Mouse (Mus musculus): ENCODE measurements at regions not wholly inside any gene's neighbourhood (a gene's known extent, or its start where the extent isn't known, plus 50 kb on each side); places are given as distances from the start of the nearest gene placed in this dataset.

DNA sequence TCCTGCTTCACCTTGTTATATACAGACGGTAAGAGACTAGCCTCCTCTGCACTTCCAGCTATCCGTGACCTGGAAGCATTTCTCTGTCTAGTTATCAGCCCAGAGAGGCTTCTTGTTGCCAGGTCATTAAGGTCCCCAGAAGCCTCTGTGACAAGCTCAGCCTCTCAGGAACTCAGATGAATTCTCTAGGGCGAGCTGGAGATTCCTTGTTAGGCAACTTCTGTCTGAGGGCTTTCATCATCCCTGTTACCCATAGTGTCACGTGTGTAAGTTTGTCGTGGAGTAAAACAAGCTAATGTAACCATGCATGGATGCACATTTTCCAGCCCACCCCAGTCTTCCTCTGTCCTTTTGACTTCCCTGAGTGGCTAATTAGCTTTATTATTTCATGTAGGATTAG lies 126.3 kb upstream of the Ednra start:
- DNase-seq (ENCODE audit: low read depth, low spot score) = no peak

GRCm38 (mm10) chr8:77870264-77870663 lies 146.0 kb upstream of the Ednra start:
- DNase-seq (ENCODE audit: low read depth, low spot score) = no peak

DNA sequence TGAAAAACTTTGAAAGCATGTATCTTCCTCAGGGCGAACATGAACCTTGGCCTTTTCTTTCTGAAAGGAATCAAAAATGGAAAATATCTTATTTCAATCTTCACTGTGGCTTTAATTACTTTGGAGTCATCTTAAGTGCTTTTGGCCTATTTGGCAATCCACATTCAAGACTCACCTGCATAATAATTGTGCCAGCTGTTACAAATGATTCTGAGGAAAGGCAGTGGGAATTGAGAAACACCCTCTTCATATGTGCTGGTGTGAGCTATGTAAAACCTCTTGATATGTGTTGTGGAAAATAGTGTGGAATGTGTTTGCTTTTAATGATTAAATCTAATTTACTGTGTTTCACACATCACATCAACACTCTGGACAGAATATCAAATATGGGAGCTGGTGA lies 148.5 kb upstream of the Ednra start:
- no peak for DNase-seq (ENCODE audit: low read depth, low spot score)

DNA sequence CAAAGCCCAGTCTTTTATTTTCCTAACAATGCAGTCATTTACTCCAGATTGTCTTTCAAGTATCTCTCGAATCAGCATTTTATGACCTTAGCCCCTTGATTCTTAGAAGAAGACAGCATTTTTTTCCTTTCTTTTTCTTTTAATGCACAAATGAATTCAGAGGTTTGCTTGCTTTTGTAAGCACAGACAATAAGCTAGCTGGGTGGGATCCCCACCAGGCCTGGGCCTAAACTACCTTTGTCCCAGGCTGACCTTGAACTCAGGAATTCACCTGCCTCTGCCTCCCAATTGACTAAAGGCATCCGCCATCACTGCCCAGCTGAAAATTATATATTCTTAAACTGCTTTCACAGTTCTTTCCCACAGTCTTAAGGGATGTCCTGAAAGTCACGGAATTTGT lies 195.5 kb upstream of the Ednra start:
- DNase-seq (ENCODE audit: low read depth, low spot score) = no peak

- no peak for DNase-seq (ENCODE audit: low read depth, low spot score)
Observed at GRCm38 (mm10) chr8:77921868-77922267, 197.6 kb upstream of the Ednra start.

DNA sequence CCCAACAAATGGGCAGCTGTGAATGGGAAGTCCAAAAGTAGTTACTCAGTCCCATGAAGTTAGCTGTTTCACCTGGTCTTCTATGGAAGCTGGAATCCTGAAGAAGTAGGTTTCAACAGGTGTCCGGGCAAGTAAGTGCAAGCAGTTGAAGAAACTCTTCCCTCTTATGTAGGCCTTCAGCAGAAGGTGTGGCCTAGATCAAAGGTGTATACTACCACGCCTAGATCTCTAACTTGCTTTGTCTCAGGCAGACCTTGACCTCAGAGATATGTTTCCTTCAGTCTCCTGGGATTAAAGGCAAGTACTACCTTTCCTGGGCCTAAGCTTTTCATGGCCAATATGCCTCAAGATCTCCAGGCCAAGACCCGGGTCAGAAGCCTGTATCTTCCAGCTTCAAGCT lies 223.4 kb upstream of the Ednra start:
- DNase-seq (ENCODE audit: low read depth, low spot score) = no peak

GRCm38 (mm10) chr8:77949640-77950039 lies 225.4 kb upstream of the Ednra start:
- no peak for DNase-seq (ENCODE audit: low read depth, low spot score)

GRCm38 (mm10) chr8:77958814-77959372 lies 234.6 kb upstream of the Ednra start:
- DNase-seq (ENCODE audit: low read depth, low spot score) = no peak

DNA sequence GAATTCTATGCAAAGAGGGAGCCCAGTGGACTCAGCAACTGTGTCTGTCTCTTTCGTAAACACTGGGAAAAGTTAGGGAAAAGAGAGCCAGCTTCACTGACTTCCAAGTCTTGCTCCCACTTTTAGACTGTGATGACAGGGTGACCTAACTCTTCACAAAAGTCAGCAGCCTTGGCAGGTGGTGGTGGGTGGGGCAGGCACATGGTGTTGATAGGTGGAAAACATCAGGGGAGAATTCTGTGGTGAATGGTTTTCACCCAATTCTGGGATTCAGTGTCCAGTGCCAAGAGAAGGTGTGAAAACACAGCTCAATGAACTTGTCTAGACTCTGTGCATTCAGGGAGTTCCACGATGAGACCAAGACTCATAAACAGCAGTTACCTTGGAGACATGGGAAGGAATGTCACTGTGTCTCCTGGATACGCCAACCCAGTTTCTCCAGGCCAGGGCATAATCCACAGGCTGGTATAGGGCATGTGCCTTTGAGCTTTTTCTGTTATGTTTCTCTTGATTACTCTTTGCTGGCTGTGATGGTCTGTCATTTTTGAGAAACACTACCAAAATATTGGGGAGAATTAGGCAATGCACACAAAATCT lies 238.9 kb upstream of the Ednra start:
- DNase-seq (ENCODE audit: low read depth, low spot score) = no peak

GRCm38 (mm10) chr8:77970378-77970777 lies 242.7 kb upstream of the Ttc29 start:
- peak; percentile 8 for DNase-seq (ENCODE audit: low read depth, low spot score)

- DNase-seq (ENCODE audit: low read depth, low spot score) = no peak
Observed at GRCm38 (mm10) chr8:77973714-77974113, 239.4 kb upstream of the Ttc29 start.

GRCm38 (mm10) chr8:77979106-77979505 lies 234.0 kb upstream of the Ttc29 start:
- DNase-seq (ENCODE audit: low read depth, low spot score) = no peak

- no peak for DNase-seq (ENCODE audit: low read depth, low spot score)
Observed at GRCm38 (mm10) chr8:77980701-77981100, 232.4 kb upstream of the Ttc29 start.

GRCm38 (mm10) chr8:77982031-77982430 lies 231.1 kb upstream of the Ttc29 start:
- no peak for DNase-seq (ENCODE audit: low read depth, low spot score)

DNA sequence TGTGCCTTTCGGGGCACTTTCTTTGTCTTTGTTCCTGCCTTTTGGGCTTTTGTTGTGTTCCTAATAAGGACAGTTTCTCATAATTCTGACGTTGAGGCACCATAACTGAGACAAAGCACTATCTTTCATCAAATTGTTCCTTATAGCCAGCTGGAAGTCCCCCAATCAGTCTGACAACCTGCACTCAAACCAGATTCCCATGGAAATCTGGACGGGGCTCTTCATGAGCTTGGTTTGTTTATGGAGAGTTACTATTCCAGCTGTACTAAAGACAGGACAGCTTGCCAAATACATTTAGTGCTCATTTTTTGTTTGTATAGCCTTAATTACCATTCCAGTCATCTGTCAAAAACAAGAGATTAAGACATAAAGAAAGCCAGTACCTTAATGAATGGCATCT lies 229.6 kb upstream of the Ttc29 start:
- DNase-seq (ENCODE audit: low read depth, low spot score) = no peak

DNA sequence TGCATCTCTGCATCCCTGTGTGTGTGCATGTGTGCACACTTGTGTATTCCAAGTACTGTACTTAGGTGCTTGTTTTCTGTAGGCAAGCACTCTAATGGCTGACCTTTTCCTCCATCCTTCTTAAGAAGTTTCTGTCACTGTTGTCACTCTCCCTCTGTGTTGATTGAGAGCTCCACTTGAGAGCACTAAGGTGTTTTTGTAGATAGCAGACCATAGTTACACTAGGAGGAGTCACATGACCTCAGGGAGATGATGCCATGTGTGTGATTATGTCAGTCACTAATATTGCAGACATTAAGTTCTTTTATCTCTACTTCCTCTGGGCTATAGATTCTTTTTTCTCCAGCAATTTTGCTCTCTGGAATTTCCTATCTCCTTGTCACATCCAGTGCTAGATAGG lies 225.9 kb upstream of the Ttc29 start:
- no peak for DNase-seq (ENCODE audit: low read depth, low spot score)

DNA sequence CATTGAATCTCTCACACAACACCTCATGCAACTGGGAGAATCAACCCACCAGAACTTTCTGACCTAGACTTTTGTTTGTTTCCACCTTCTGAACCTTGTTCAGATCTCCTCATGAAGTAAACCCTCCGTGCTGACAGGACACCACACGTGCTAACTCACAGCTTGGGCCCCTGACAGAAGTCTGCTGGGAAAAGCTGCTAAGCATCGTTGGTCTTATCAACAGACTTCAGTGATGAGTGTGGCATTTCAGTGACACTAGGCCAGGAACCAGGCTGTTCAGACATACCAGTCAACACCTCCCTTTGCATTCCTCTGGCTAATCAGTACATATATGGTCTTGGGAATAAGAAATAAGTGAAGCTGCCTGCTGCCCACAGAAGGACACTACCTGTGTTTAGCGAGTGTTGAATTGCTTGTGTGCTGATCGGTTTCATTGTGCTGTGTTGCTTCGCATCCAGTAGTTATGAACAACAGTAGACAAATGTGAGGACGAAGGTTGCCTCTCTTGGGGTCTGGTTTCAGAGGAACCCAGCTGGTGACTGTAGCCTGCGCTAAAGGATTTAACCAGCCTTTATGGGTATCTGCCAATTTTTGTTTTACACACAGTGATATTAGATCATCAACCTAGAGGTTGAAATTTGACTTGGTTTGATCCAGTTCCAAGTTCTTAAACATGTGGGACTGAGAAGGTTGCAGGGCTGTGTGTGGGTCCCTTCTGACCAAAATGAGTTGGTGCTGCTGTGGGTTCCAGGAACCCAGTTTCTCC lies 224.6 kb upstream of the Ttc29 start:
- no peak for DNase-seq (ENCODE audit: low read depth, low spot score)

GRCm38 (mm10) chr8:77991050-77991449 lies 222.0 kb upstream of the Ttc29 start:
- no peak for DNase-seq (ENCODE audit: low read depth, low spot score)

DNA sequence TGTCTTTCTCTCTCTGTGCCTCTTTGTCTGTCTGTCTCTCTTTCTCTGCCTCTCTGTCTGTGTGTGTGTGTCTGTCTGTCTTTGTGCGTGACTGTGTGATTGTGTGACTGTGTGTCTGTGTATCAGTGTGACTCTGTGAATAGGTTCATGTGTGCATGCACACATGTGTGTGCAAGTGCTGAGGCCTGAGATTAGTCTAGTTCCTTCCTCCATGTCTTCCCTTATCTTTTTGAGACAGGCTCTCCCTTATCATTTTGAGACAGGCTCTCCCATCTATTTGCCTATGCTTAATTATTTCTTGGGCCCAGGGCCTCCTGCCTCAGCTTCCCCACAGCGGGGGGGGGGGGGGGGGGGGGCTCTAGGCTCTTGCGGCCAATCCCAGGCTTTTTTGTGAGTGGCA lies 212.8 kb upstream of the Ttc29 start:
- no peak for DNase-seq (ENCODE audit: low read depth, low spot score)

- peak; percentile 21 for DNase-seq (ENCODE audit: low read depth, low spot score)
Observed at GRCm38 (mm10) chr8:78001656-78002055, 211.4 kb upstream of the Ttc29 start.

GRCm38 (mm10) chr8:78002071-78002470 lies 211.0 kb upstream of the Ttc29 start:
- peak; percentile 55 for DNase-seq (ENCODE audit: low read depth, low spot score)

- DNase-seq (ENCODE audit: low read depth, low spot score) = peak; percentile 83
Observed at GRCm38 (mm10) chr8:78003888-78004543, 209.1 kb upstream of the Ttc29 start.

DNA sequence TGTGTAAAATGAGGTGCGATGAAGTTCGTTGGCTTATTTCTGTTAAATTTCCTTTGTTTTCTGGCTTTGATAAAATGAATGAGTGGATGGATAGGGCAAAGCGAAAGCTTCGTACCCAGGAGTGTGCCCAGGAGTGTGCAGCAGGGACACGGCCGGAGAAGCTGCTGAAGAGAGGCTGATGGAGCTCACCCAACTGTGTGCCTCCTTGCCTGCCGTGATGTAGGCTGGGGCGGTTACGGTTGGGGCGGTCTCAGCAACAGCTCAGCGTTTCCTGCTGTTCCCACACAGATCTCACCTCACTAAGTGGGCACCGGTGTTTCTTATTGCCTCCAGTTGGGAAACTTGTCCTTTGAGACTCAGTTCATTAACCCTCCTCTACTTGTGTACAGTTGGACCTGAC lies 208.2 kb upstream of the Ttc29 start:
- DNase-seq (ENCODE audit: low read depth, low spot score) = no peak
